Mouse (Mus musculus): ENCODE results near the gene Nfe2l2. TPM values are rescaled to one million over a fixed set of nuclear protein-coding genes. Genes with fewer than 3 reads are reported as not detected.
A peak's percentile ranks its signal among the peaks of the same experiment; 100 is the strongest.

Nfe2l2 gene
- polyA plus RNA-seq, 1 experiment, result 42.2 TPM

- Histone ChIP-seq H3K36me3 (ENCODE audit: control insufficient read depth, insufficient read depth, low read length) (no peaks in the 10 kb centered on the region), H3K27me3 (ENCODE audit: control insufficient read depth, insufficient read depth, low read length) (no peaks in the 10 kb centered on the region), H3K4me1 (replicated peaks; ENCODE audit: control insufficient read depth, insufficient read depth, low read length) (peaks cover 29% of the 10 kb centered on the region), H3K4me3 (ENCODE audit: control insufficient read depth, insufficient read depth, low read length) (no peak overlapping the region), H3K27ac (ENCODE audit: control insufficient read depth, insufficient read depth, low read length) (no peak overlapping the region)
- WGBS, result 91% methylated on average over 10 of the region's 10 CpGs
- no peak for TF ChIP-seq POLR2A (IDR thresholded peaks at IDR 0.05; ENCODE audit: control insufficient read depth, extremely low read depth, insufficient read depth, low read length, poor library complexity)
- TF ChIP-seq CTCF (IDR thresholded peaks at IDR 0.05; ENCODE audit: borderline replicate concordance, control insufficient read depth, extremely low read depth, insufficient read depth, low read length, poor library complexity), result no peak
- DNase-seq, result no peak
These were observed 14.8 kb downstream of the Nfe2l2 start for GRCm38 (mm10) chr2:75689482-75690158.

GRCm38 (mm10) chr2:75688901-75689300 lies 15.5 kb downstream of the Nfe2l2 start:
- TF ChIP-seq CTCF (IDR thresholded peaks at IDR 0.05; ENCODE audit: borderline replicate concordance, control insufficient read depth, extremely low read depth, insufficient read depth, low read length, poor library complexity), result no peak
- no peak for TF ChIP-seq POLR2A (IDR thresholded peaks at IDR 0.05; ENCODE audit: control insufficient read depth, extremely low read depth, insufficient read depth, low read length, poor library complexity)
- DNase-seq, result no peak
- Histone ChIP-seq H3K27me3 (ENCODE audit: control insufficient read depth, insufficient read depth, low read length) (no peaks in the 10 kb centered on the region), H3K27ac (ENCODE audit: control insufficient read depth, insufficient read depth, low read length) (no peak overlapping the region), H3K4me3 (ENCODE audit: control insufficient read depth, insufficient read depth, low read length) (no peak overlapping the region), H3K4me1 (replicated peaks; ENCODE audit: control insufficient read depth, insufficient read depth, low read length) (peaks cover 33% of the 10 kb centered on the region), H3K36me3 (ENCODE audit: control insufficient read depth, insufficient read depth, low read length) (no peaks in the 10 kb centered on the region)
- WGBS, result 95% methylated on average over 1 of the region's 1 CpGs

DNA sequence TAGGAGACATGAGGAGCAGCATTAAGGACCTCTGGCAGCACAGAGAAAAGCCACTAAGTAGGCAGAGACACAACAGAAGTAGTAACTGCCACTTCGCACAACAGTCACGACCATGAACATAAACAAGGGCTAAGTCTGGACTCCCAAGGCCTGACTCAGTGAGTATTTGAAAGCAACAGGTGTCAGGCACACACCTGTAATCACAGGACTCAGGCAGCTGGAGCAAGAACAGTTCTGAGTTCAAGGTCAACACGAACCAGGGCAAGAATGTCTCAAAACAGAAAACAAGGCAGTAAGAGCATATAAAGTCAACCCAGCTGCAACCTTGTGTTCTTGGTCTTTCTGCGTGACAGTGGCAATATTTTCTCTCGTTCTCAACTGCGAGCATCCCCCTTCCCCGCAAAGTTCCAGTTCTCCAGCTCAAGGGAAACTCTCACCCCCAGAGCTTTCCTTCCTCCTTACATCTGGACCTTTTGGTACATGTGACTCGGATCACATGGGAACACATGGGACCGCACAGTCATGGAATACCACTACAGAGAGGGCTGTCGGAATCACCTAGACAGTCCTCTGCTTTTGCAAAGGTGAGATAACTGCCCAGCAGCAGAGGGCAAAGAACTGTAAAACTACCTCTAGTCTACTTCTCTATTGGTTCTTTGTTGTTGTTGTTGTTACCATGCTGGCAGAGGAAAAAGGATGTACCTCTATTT lies 17.2 kb downstream of the Nfe2l2 start:
- DNase-seq, result no peak
- no peaks in the 10 kb centered on the region for H3K36me3 ChIP-seq (ENCODE audit: control insufficient read depth, insufficient read depth, low read length)
- WGBS, result 88% methylated on average over 10 of the region's 10 CpGs
- H3K27ac ChIP-seq (ENCODE audit: control insufficient read depth, insufficient read depth, low read length), result no peak overlapping the region
- TF ChIP-seq POLR2A (IDR thresholded peaks at IDR 0.05; ENCODE audit: control insufficient read depth, extremely low read depth, insufficient read depth, low read length, poor library complexity) (no peak), CTCF (IDR thresholded peaks at IDR 0.05; ENCODE audit: borderline replicate concordance, control insufficient read depth, extremely low read depth, insufficient read depth, low read length, poor library complexity) (no peak)
- no peaks in the 10 kb centered on the region for H3K27me3 ChIP-seq (ENCODE audit: control insufficient read depth, insufficient read depth, low read length)
- peaks cover 38% of the 10 kb centered on the region for H3K4me1 ChIP-seq (replicated peaks; ENCODE audit: control insufficient read depth, insufficient read depth, low read length)
- no peak overlapping the region for H3K4me3 ChIP-seq (ENCODE audit: control insufficient read depth, insufficient read depth, low read length)

GRCm38 (mm10) chr2:75685458-75685861 lies 19.0 kb downstream of the Nfe2l2 start:
- no peak for TF ChIP-seq CTCF (IDR thresholded peaks at IDR 0.05; ENCODE audit: borderline replicate concordance, control insufficient read depth, extremely low read depth, insufficient read depth, low read length, poor library complexity)
- no peak for TF ChIP-seq POLR2A (IDR thresholded peaks at IDR 0.05; ENCODE audit: control insufficient read depth, extremely low read depth, insufficient read depth, low read length, poor library complexity)
- Histone ChIP-seq H3K4me1 (replicated peaks; ENCODE audit: control insufficient read depth, insufficient read depth, low read length) (peaks cover 41% of the 10 kb centered on the region), H3K36me3 (ENCODE audit: control insufficient read depth, insufficient read depth, low read length) (no peaks in the 10 kb centered on the region), H3K27me3 (ENCODE audit: control insufficient read depth, insufficient read depth, low read length) (no peaks in the 10 kb centered on the region), H3K27ac (ENCODE audit: control insufficient read depth, insufficient read depth, low read length) (peak overlapping the region; percentile 15; the same call in 1 of the 2 replicates), H3K4me3 (ENCODE audit: control insufficient read depth, insufficient read depth, low read length) (no peak overlapping the region)
- no peak for DNase-seq
- WGBS, result 41% methylated on average over 6 of the region's 6 CpGs

- TF ChIP-seq CTCF (IDR thresholded peaks at IDR 0.05; ENCODE audit: borderline replicate concordance, control insufficient read depth, extremely low read depth, insufficient read depth, low read length, poor library complexity) (no peak), POLR2A (IDR thresholded peaks at IDR 0.05; ENCODE audit: control insufficient read depth, extremely low read depth, insufficient read depth, low read length, poor library complexity) (no peak)
- WGBS, result 95% methylated on average over 3 of the region's 3 CpGs
These were observed 19.9 kb downstream of the Nfe2l2 start for GRCm38 (mm10) chr2:75684526-75684925.

DNA sequence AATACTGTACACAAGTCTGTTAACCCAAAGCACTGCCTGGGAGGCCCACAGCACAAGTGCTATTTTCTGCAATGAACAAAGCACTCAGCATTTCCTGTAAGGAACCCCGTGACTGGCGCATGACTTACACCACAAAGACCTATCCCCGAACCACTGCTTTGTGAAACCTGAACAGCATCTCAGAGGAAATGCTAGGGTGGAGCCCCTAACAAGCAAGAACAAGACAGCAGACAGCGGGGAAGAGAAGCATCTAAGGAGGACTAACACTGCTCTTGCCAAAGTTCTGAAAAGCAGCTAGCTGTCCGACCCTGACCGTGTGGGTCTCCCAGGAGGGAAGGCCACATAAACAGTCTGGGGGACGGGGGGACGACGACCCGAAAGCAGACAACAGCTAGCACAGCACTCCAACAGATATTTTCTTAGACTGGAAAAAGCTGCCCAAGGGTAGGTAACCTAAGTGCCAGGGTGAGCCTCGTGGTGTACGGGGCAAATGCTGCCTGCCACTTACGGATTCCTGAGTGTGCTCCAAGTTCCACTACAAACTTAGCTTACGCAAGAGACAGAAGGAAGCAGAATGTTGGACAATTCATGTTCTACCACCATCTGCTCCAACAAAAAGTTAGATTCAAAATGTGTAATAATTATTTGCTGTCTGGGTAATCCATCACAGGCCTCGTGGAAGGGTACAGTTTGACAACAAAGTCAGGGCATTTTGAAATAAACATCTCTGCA lies 21.3 kb downstream of the Nfe2l2 start:
- H3K27ac ChIP-seq (ENCODE audit: control insufficient read depth, insufficient read depth, low read length), result peak overlapping the region; percentile 98
- no peaks in the 10 kb centered on the region for H3K27me3 ChIP-seq (ENCODE audit: control insufficient read depth, insufficient read depth, low read length)
- 10% methylated on average over 15 of the region's 15 CpGs for WGBS
- DNase-seq, result peak; percentile 84
- peaks cover 9% of the 10 kb centered on the region; the same call in 1 of the 2 replicates for H3K36me3 ChIP-seq (ENCODE audit: control insufficient read depth, insufficient read depth, low read length)
- peak overlapping the region; percentile 42 for H3K4me3 ChIP-seq (ENCODE audit: control insufficient read depth, insufficient read depth, low read length)
- no peak for TF ChIP-seq CTCF (IDR thresholded peaks at IDR 0.05; ENCODE audit: borderline replicate concordance, control insufficient read depth, extremely low read depth, insufficient read depth, low read length, poor library complexity)
- TF ChIP-seq POLR2A (IDR thresholded peaks at IDR 0.05; ENCODE audit: control insufficient read depth, extremely low read depth, insufficient read depth, low read length, poor library complexity), result peak; percentile 41; the same call in 1 of the 2 replicates
- peaks cover 36% of the 10 kb centered on the region for H3K4me1 ChIP-seq (replicated peaks; ENCODE audit: control insufficient read depth, insufficient read depth, low read length)

More at GRCm38 (mm10) chr2:75684526-75684925, 19.9 kb downstream of the Nfe2l2 start:
- Histone ChIP-seq H3K4me3 (ENCODE audit: control insufficient read depth, insufficient read depth, low read length) (no peak overlapping the region), H3K27ac (ENCODE audit: control insufficient read depth, insufficient read depth, low read length) (no peak overlapping the region), H3K36me3 (ENCODE audit: control insufficient read depth, insufficient read depth, low read length) (no peaks in the 10 kb centered on the region), H3K4me1 (replicated peaks; ENCODE audit: control insufficient read depth, insufficient read depth, low read length) (peaks cover 38% of the 10 kb centered on the region), H3K27me3 (ENCODE audit: control insufficient read depth, insufficient read depth, low read length) (no peaks in the 10 kb centered on the region)
- no peak for DNase-seq

Data from thymus, adult 2 months (tissue).